Mouse (Mus musculus) left cerebral cortex, adult 18-20 months (tissue): ENCODE measurements around the gene Cisd2. TPM values are rescaled to one million over a fixed set of nuclear protein-coding genes. Genes with fewer than 3 reads are reported as not detected.

Experiments
- DNase-seq, 2 experiments: peaks; one replicate each; pipeline ENCODE4 v3.0.0; 2021 to 2022; ENCODE audit warnings: low spot score in 2 of 2, mixed read lengths in 1 of 2
- long read RNA-seq, 2 experiments: library from polyadenylated mRNA; stranded (forward); transcript quantifications; one replicate each; pipeline ENCODE4 v2.0.0; 2021
- total RNA-seq, 2 experiments: library from RNA; stranded (reverse); gene quantifications; 2 replicates each; pipeline ENCODE4 v1.2.3; 2021

Gene Cisd2
- 10 to 100 TPM; 34.6 to 36.0 TPM for total RNA-seq
- long read RNA-seq, experiment 1, transcript Cisd2-202 (2 exons, 1,363 nt) = minor isoform, 5 of 53 reads
- long read RNA-seq, experiment 1, transcript Cisd2-201 (3 exons, 3,361 nt) = major isoform, 43 of 53 reads
- long read RNA-seq, experiment 1, partial matches to known transcripts = 1 of 53 reads
- long read RNA-seq, experiment 1, other reads (novel, unspliced or antisense) = 4 of 53 reads
- long read RNA-seq, experiment 2, transcript Cisd2-201 (3 exons, 3,361 nt) = major isoform, 39 of 43 reads
- long read RNA-seq, experiment 2, partial matches to known transcripts = 0 of 43 reads
- long read RNA-seq, experiment 2, other reads (novel, unspliced or antisense) = 3 of 43 reads

- DNase-seq = no peak
Observed at GRCm38 (mm10) chr3:135423608-135424212, at the start of gene Cisd2. TSS of gene Cisd2 (minus strand) at chr3:135423925.

- no peak for DNase-seq
Observed at GRCm38 (mm10) chr3:135470823-135471222, 47.1 kb upstream of the Cisd2 start.

- peak; percentile 79 to 84 for DNase-seq
Observed at GRCm38 (mm10) chr3:135469974-135470373, 46.2 kb upstream of the Cisd2 start.

- DNase-seq = no peak
Observed at GRCm38 (mm10) chr3:135469146-135469545, 45.4 kb upstream of the Cisd2 start.

GRCm38 (mm10) chr3:135468402-135468801 is 44.7 kb upstream of the Cisd2 start:
- no peak for DNase-seq

GRCm38 (mm10) chr3:135458981-135459380 is 35.3 kb upstream of the Cisd2 start:
- no peak for DNase-seq

- DNase-seq = no peak
Observed at GRCm38 (mm10) chr3:135444930-135445329, 21.2 kb upstream of the Cisd2 start.

- no peak for DNase-seq
Observed at GRCm38 (mm10) chr3:135440621-135441020, 16.9 kb upstream of the Cisd2 start.

- peak in 1 of 2 experiments; percentile 19 for DNase-seq
Observed at GRCm38 (mm10) chr3:135440221-135440620, 16.5 kb upstream of the Cisd2 start.

- DNase-seq = no peak
Observed at GRCm38 (mm10) chr3:135439651-135440050, 15.9 kb upstream of the Cisd2 start.

- peak; percentile 61 to 77 for DNase-seq
Observed at GRCm38 (mm10) chr3:135438913-135439531, 15.3 kb upstream of the Cisd2 start.

- peak; percentile 91 to 92 for DNase-seq
Observed at GRCm38 (mm10) chr3:135438531-135438912, 14.8 kb upstream of the Cisd2 start.

GRCm38 (mm10) chr3:135437758-135438495 is 14.2 kb upstream of the Cisd2 start, which contains the start of gene Ube2d3:
TSS of gene Ube2d3 (plus strand) at chr3:135438149.
- peak; percentile 97 to 99 for DNase-seq

- DNase-seq = no peak
Observed at GRCm38 (mm10) chr3:135436901-135437616, 13.3 kb upstream of the Cisd2 start.

GRCm38 (mm10) chr3:135422856-135423607 is 693 bp downstream of the Cisd2 start:
- DNase-seq = peak; percentile 78 to 87

GRCm38 (mm10) chr3:135422232-135422855 is 1.4 kb downstream of the Cisd2 start:
- no peak for DNase-seq

- no peak for DNase-seq
Observed at GRCm38 (mm10) chr3:135421310-135421594, 2.5 kb downstream of the Cisd2 start.

GRCm38 (mm10) chr3:135420542-135421309 is 3.0 kb downstream of the Cisd2 start:
- DNase-seq = no peak

- no peak for DNase-seq
Observed at GRCm38 (mm10) chr3:135417799-135418198, 5.9 kb downstream of the Cisd2 start.
